Mouse (Mus musculus) forebrain, embryonic 11.5 days (tissue): ENCODE results near the gene Dpf2. TPM values are rescaled to one million over a fixed set of nuclear protein-coding genes. Genes with fewer than 3 reads are reported as not detected.

Source experiments
- ATAC-seq: fragments of 200-750 bp; cut with Nextera tagmentation; replicated peaks from 2 replicates; pipeline ENCODE4 v1.8.0; 2017; ENCODE audit warnings: moderate TSS enrichment; ENCODE audit not compliant: low FRiP score
- DNase-seq: peaks from one replicate; pipeline ENCODE4 v3.0.0-alpha.2; 2017; ENCODE audit warnings: low spot score
- H3K27ac ChIP-seq: fragments of 300-500 bp; sonication (generic); 2 replicates; pipeline ENCODE4 v1.5.1; 2014; ENCODE audit warnings: low read depth, low read length
- H3K27me3 ChIP-seq: fragments of 300-500 bp; sonication (generic); 2 replicates; pipeline ENCODE4 v1.6.1; 2014; ENCODE audit warnings: mild to moderate bottlenecking, low read length, mixed read lengths; ENCODE audit not compliant: control insufficient read depth, insufficient read depth
- H3K36me3 ChIP-seq: fragments of 300-500 bp; sonication (generic); 2 replicates; pipeline ENCODE4 v1.6.1; 2014; ENCODE audit warnings: mild to moderate bottlenecking, low read length, moderate library complexity, mixed read lengths; ENCODE audit not compliant: control insufficient read depth, insufficient read depth
- H3K4me1 ChIP-seq: fragments of 300-500 bp; sonication (generic); replicated peaks from 2 replicates; pipeline ENCODE4 v1.6.1; 2014; ENCODE audit warnings: low read length, mixed read lengths; ENCODE audit not compliant: control insufficient read depth, insufficient read depth
- H3K4me2 ChIP-seq: fragments of 300-500 bp; sonication (generic); 2 replicates; pipeline ENCODE4 v1.6.1; 2014; ENCODE audit warnings: low read depth, mild to moderate bottlenecking, low read length, moderate library complexity, mixed read lengths; ENCODE audit not compliant: severe bottlenecking
- H3K4me3 ChIP-seq: fragments of 300-500 bp; sonication (generic); 2 replicates; pipeline ENCODE4 v1.5.1; 2014; ENCODE audit warnings: low read depth, low read length
- H3K9ac ChIP-seq: fragments of 300-500 bp; sonication (generic); 2 replicates; pipeline ENCODE4 v1.6.1; 2014; ENCODE audit warnings: low read length
- H3K9me3 ChIP-seq: fragments of 300-500 bp; sonication (generic); 2 replicates; pipeline ENCODE4 v1.6.1; 2016; ENCODE audit warnings: low read length, mixed read lengths; ENCODE audit not compliant: control insufficient read depth
- WGBS: fragments of 180-500 bp; shearing (Covaris S2); extraction: QIAGEN DNeasy Blood & Tissue Kit; methylation state at CpG from one replicate; pipeline ENCODE4 v1.1.7; 2014; 5-methylcytosine and 5-hydroxymethylcytosine counted together
- polyA plus RNA-seq: library from polyadenylated mRNA; unstranded; fragments of >200 nt; fragmentation: Nextera tagmentation; extraction: Ambion mirVana; gene quantifications from 2 replicates; pipeline ENCODE4 v1.2.1, GENCODE M21; 2014

The Dpf2 gene
- polyA plus RNA-seq, 1 experiment from 2014 or later, result 232 TPM

DNA sequence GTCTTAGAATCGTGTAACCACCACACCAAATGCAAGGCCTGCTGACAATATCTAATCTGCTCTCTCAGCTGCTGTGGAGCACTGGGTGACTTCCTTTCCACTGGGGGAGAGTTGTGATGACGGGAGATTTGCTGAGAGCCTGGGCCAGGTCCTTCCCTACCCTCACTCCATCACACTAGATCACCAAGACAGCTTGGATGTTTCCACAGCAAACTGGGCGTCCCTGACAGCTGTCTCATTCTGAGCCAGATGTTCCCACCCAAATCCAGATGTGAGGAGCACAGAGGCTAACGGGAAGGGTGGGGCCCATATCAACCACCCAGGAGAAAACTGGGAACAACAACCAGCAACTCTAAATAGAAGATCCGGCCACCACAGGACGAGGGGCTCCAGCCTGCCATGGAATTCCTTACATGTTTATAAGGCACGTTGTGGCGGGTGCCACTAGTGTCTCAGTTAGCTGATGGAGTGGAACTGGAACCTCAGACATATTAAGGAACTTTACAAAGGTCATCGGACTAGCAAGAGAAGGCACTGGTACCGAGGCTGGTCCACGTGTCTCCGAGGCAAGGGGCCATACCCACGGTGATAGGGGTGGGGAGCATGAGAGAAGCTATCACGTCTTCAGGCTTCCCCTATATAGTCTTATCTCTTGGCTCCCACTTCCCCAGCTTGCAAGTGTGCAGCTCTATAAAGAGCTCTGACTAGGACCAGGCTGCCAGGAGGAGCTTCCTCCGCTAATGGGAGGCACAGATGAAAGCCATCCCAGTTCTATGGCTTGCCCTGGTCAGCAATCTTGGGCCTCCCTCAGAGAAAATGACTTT is 9.5 kb upstream of the Dpf2 start:
- H3K9ac ChIP-seq, result no peak overlapping the region
- no peaks in the 10 kb centered on the region; the same call in 1 of the 2 replicates for H3K36me3 ChIP-seq
- peaks cover 5% of the 10 kb centered on the region; the same call in 1 of the 2 replicates for H3K4me1 ChIP-seq
- H3K27me3 ChIP-seq, result peaks cover 3% of the 10 kb centered on the region; the same call in 1 of the 2 replicates
- H3K4me2 ChIP-seq, result no peak overlapping the region
- WGBS, result 85% methylated on average over 15 of the region's 15 CpGs
- no peak for DNase-seq
- ATAC-seq, result no peak
- no peaks in the 10 kb centered on the region for H3K9me3 ChIP-seq
- no peak overlapping the region for H3K27ac ChIP-seq
- H3K4me3 ChIP-seq, result no peak overlapping the region

DNA sequence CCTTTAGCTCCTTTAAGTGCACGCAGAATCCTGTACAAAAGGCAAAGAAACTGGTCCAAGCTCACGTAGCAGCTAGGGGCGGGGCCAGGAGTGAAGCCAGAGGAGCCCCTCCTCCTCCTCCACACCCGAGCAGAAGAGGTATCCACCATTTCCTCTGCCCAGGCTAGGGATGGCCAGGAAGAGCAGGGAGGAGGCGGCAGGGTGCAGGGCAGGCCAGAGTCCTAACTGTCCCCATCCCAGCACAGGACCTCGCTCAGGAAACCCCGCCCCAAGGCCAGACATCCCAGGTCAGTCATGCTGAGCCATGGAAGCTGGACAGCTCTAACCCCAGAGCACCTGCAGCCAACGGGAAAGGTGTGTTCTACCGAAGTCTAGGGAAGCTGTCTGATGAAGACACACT is 8.9 kb upstream of the Dpf2 start:
- DNase-seq, result no peak
- H3K27ac ChIP-seq, result no peak overlapping the region
- no peaks in the 10 kb centered on the region for H3K9me3 ChIP-seq
- H3K27me3 ChIP-seq, result peaks cover 3% of the 10 kb centered on the region; the same call in 1 of the 2 replicates
- no peak for ATAC-seq
- H3K4me2 ChIP-seq, result no peak overlapping the region
- no peaks in the 10 kb centered on the region; the same call in 1 of the 2 replicates for H3K36me3 ChIP-seq
- peak overlapping the region; percentile 23; the same call in 1 of the 2 replicates for H3K9ac ChIP-seq
- peaks cover 5% of the 10 kb centered on the region; the same call in 1 of the 2 replicates for H3K4me1 ChIP-seq
- H3K4me3 ChIP-seq, result no peak overlapping the region
- 20% methylated on average over 9 of the region's 9 CpGs for WGBS

DNA sequence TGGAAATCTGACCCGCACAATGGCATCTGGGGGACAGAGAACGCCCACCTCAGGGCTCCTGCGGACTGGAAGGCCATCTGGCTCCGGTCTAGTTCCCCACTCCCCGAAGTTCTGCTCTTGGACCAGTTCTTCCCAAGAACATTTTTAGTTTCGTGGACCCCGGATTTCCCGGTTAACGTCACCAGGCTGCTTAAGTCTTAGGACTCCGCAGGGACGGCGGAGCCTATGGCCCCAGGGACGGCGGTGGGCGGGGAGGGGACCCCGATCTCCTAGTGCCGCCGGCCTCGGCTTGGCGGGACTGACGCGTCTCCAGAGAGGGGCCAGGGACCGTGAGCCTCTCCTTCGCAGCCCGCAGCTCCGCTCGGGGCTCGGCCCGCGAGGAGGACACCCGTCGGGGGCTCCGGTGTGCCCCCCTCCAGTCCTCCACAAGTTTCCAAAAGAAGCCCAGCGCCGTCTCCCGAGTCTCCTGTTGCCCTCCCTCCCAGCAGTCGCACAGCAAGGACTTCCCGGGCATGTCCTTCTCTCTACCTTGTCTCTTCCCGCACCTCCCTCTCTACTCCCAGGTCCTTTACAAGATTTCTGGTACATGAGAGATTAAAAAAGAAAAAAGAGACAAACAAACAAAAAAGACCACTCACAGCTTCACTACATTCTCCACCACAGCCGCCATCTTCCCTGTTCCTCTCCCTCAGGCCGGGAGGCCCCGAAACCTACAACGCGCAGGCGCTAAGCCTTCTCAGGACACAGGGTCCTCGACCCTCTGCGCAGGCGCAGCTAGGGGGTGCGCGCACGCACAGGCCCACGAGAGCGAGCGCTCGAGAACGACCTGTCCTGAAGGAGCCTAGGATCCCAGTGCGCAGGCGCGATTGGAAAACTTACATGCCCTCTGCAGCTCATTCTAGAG is 455 bp downstream of the Dpf2 start:
- peak; percentile 94 for ATAC-seq
- no peaks in the 10 kb centered on the region; the same call in 1 of the 2 replicates for H3K36me3 ChIP-seq
- WGBS, result under 1% methylated on average over 59 of the region's 59 CpGs

DNA sequence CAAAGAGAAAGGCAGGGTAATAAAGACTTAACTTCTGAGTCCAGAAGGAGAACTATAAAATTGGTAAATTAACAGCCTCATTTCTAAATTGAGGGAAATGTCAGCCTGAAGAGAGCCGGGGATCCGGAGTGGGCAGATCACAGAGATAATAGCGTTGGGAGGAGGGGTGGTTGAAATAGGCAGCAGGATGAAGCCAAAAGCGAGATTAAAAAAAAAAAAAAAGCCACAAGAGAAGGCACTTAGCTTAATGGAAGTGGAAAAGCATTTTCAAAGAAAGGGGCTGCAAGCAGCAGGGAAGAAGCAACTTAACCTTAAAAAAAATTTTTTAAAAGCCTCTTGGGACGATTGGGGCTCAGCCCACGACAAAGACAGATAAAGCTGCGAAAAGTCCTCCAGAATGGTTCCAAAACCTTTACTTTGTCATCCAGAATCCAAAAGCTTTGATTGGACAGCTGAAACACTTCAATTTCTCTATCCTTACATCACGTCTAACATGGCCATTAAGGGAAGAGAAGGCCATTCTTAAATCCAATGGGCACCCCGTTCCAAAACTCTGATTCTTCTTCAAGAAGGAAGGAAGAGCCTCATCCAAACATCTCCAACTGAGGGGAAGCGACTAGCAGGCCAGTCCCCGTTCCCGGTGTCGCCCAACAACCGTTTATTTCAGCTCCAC is 1.2 kb downstream of the Dpf2 start:
- Histone ChIP-seq H3K36me3 (no peaks in the 10 kb centered on the region; the same call in 1 of the 2 replicates), H3K9me3 (no peaks in the 10 kb centered on the region), H3K4me2 (peak overlapping the region; percentile 57), H3K4me1 (peaks cover 20% of the 10 kb centered on the region), H3K27ac (peak overlapping the region; percentile 75; the same call in 1 of the 2 replicates), H3K4me3 (peak overlapping the region; percentile 98), H3K27me3 (no peaks in the 10 kb centered on the region), H3K9ac (peak overlapping the region; percentile 97)
- WGBS, result 9% methylated on average over 14 of the region's 14 CpGs
- no peak for DNase-seq
- no peak for ATAC-seq

More for the DNA sequence above, 455 bp downstream of the Dpf2 start:
- H3K27me3 ChIP-seq, result no peaks in the 10 kb centered on the region
- peak overlapping the region; percentile 98 for H3K4me3 ChIP-seq
- peak overlapping the region; percentile 75; the same call in 1 of the 2 replicates for H3K27ac ChIP-seq
- H3K4me2 ChIP-seq, result peak overlapping the region; percentile 57
- peaks cover 20% of the 10 kb centered on the region for H3K4me1 ChIP-seq
- H3K9me3 ChIP-seq, result no peaks in the 10 kb centered on the region
- peak; percentile 100 for DNase-seq
- H3K9ac ChIP-seq, result peak overlapping the region; percentile 97

DNA sequence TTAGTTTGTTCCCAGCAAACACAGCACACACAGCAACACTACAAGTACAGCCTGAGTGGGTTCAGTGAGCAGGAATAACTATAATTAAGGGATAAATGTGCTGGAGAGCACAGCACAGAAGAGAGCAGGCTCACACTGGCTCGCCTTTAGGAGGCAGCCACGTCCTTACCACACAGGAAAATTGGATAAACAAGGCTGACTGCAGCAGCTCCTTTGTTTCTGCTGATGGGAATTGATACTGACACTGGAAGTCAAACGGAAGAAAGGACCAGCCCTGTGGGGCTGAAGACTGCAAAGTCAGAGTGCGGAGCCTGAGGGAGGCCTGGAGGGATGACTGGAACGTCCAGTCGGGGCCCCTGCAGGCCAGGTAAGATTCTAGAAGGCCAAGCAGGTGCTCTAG is 2.6 kb downstream of the Dpf2 start:
- H3K4me2 ChIP-seq, result peak overlapping the region; percentile 32; the same call in 1 of the 2 replicates
- no peak overlapping the region for H3K4me3 ChIP-seq
- H3K36me3 ChIP-seq, result peaks cover 11% of the 10 kb centered on the region
- 67% methylated on average over 6 of the region's 6 CpGs for WGBS
- DNase-seq (no peak), ATAC-seq (no peak)
- H3K9me3 ChIP-seq, result no peaks in the 10 kb centered on the region
- H3K27ac ChIP-seq, result no peak overlapping the region
- H3K4me1 ChIP-seq, result peaks cover 20% of the 10 kb centered on the region
- no peaks in the 10 kb centered on the region for H3K27me3 ChIP-seq
- H3K9ac ChIP-seq, result no peak overlapping the region

DNA sequence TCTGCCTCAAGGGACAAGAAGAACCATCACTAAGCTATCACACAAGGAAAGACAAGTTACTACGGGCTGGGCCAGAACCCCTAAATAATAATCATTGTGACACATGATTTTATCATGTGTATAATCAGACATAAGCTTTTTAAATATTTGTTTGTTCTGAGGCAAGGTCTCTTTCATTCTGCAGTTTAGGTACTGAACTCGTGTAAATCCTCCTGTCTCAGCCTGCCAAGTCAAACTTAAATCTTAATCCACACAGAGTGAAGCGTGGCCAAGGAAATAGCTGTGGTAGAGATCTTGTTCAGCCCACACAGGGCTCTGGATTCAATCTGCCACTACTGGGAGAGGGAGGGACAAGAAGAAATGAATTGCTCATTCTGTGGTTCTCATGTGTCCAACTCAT is 5.5 kb downstream of the Dpf2 start:
- Histone ChIP-seq H3K9ac (no peak overlapping the region), H3K4me2 (no peak overlapping the region), H3K27ac (no peak overlapping the region), H3K4me3 (no peak overlapping the region), H3K27me3 (no peaks in the 10 kb centered on the region), H3K4me1 (peaks cover 15% of the 10 kb centered on the region), H3K36me3 (peaks cover 22% of the 10 kb centered on the region), H3K9me3 (no peaks in the 10 kb centered on the region)
- WGBS, result 93% methylated on average over 3 of the region's 3 CpGs
- DNase-seq, result no peak
- ATAC-seq, result no peak

DNA sequence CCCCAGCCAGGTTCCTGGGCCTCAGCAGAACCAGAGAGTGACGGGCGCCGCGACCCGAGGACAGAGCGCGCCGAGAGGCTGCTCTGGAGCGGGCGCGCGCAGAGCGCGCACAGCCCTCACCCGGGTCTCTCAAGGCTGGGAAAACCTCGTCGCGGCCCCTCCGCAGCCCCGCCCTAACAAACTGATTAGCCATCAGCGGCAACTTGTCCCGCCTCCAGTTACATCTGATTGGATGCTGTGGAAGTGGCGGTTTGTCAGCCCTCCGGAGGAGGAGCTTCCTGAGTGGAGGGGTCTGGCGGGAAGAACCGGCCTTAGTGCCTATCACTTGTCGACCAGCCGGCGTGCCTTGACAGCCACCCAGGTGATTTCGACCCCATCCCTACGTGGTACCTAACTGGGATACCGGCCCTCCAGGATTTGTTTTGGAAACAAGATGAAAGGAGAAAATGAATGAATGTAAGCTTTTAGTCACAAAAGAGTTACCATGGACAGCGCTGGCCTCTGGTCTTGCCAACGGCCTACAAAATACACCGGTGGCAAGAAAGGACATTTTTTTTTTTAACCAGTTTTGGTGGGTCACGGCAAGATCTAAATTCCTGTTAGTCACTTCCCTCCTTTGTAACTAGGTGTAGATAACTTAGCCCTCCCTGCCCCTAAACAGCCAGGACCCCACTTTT is 18.7 kb downstream of the Dpf2 start, which contains the start of gene Tigd3:
TSS of gene Tigd3 (minus strand) at position 148 of the 677 bp plus-strand sequence.
- Histone ChIP-seq H3K9me3 (no peaks in the 10 kb centered on the region), H3K4me1 (peaks cover 8% of the 10 kb centered on the region; the same call in 1 of the 2 replicates), H3K4me3 (peak within 1 kb of the TSS; percentile 63), H3K4me2 (peak within 1 kb of the TSS; percentile 80), H3K27me3 (no peaks in the 10 kb centered on the region), H3K9ac (peak within 1 kb of the TSS; percentile 78), H3K27ac (no peak within 1 kb of the TSS; the same call in 1 of the 2 replicates), H3K36me3 (peaks cover 8% of the 10 kb centered on the region; the same call in 1 of the 2 replicates)
- DNase-seq, result peak; percentile 97
- peak; percentile 96 for ATAC-seq
- 6% methylated on average over 33 of the region's 36 CpGs for WGBS
